Mouse (Mus musculus) testis, adult 2 months (tissue): ENCODE data around the gene Gas2. TPM values are rescaled to one million over a fixed set of nuclear protein-coding genes. Genes with fewer than 3 reads are reported as not detected.
A peak's percentile ranks its signal among the peaks of the same experiment; 100 is the strongest.

ENCODE experiments used
- H3K27ac ChIP-seq: fragments of 200-500 bp; 2 replicates; pipeline ENCODE4 v1.5.1; 2012; ENCODE audit warnings: low read depth, low read length; ENCODE audit not compliant: control insufficient read depth, insufficient read depth
- H3K27me3 ChIP-seq: fragments of 200-500 bp; 2 replicates; pipeline ENCODE4 v1.6.1; 2012; ENCODE audit warnings: mild to moderate bottlenecking, low read length, moderate library complexity; ENCODE audit not compliant: control insufficient read depth, insufficient read depth
- H3K36me3 ChIP-seq: fragments of 200-500 bp; 2 replicates; pipeline ENCODE4 v1.6.1; 2012; ENCODE audit warnings: mild to moderate bottlenecking, low read length; ENCODE audit not compliant: control insufficient read depth, insufficient read depth
- H3K4me1 ChIP-seq: fragments of 200-500 bp; 2 replicates; pipeline ENCODE4 v1.6.1; 2012; ENCODE audit warnings: low read length; ENCODE audit not compliant: control insufficient read depth, insufficient read depth
- H3K4me3 ChIP-seq: fragments of 200-500 bp; 2 replicates; pipeline ENCODE4 v1.5.1; 2012; ENCODE audit warnings: low read depth, mild to moderate bottlenecking, low read length, moderate library complexity, mixed read lengths; ENCODE audit not compliant: control insufficient read depth
- CTCF ChIP-seq: fragments of 200-500 bp; IDR thresholded peaks from 2 replicates; pipeline ENCODE4 v1.5.1; 2012; ENCODE audit warnings: low read depth, mild to moderate bottlenecking, inconsistent platforms, low read length, moderate library complexity; ENCODE audit not compliant: control insufficient read depth, insufficient read depth, insufficient replicate concordance
- POLR2A ChIP-seq: fragments of 200-500 bp; IDR thresholded peaks from 2 replicates; pipeline ENCODE4 v1.6.1; 2012; ENCODE audit warnings: low read depth, mild to moderate bottlenecking, inconsistent platforms, low read length, moderate library complexity; ENCODE audit not compliant: control insufficient read depth
- polyA plus RNA-seq: library from polyadenylated mRNA; depleted of rRNA; stranded (reverse); fragments of >200 nt; gene quantifications from 2 replicates; pipeline ENCODE4 v1.2.3, GENCODE M21; 2012

The Gas2 gene
- polyA plus RNA-seq, 1 experiment: 4.7 TPM

GRCm38 (mm10) chr7:51831917-51832316 is 29.9 kb upstream of the Gas2 start:
- TF ChIP-seq CTCF (no peak), POLR2A (no peak)
- H3K4me1 ChIP-seq: no peaks in the 10 kb centered on the region
- H3K36me3 ChIP-seq: no peaks in the 10 kb centered on the region
- H3K27ac ChIP-seq: no peak overlapping the region
- H3K4me3 ChIP-seq: no peak overlapping the region
- no peaks in the 10 kb centered on the region for H3K27me3 ChIP-seq

- no peak for TF ChIP-seq POLR2A
- no peak for TF ChIP-seq CTCF
- Histone ChIP-seq H3K27ac (no peak overlapping the region), H3K4me1 (no peaks in the 10 kb centered on the region), H3K36me3 (no peaks in the 10 kb centered on the region), H3K4me3 (no peak overlapping the region), H3K27me3 (no peaks in the 10 kb centered on the region)
Measured at GRCm38 (mm10) chr7:51840515-51840914, 21.3 kb upstream of the Gas2 start.

GRCm38 (mm10) chr7:51850877-51851276 is 10.9 kb upstream of the Gas2 start:
- TF ChIP-seq POLR2A (no peak), CTCF (no peak)
- Histone ChIP-seq H3K4me1 (no peaks in the 10 kb centered on the region), H3K4me3 (no peak overlapping the region), H3K27ac (no peak overlapping the region), H3K27me3 (no peaks in the 10 kb centered on the region), H3K36me3 (no peaks in the 10 kb centered on the region)

- Histone ChIP-seq H3K36me3 (no peaks in the 10 kb centered on the region), H3K4me1 (no peaks in the 10 kb centered on the region), H3K27ac (no peak overlapping the region), H3K27me3 (no peaks in the 10 kb centered on the region), H3K4me3 (no peak overlapping the region)
- TF ChIP-seq CTCF (no peak), POLR2A (no peak)
Measured at GRCm38 (mm10) chr7:51851890-51852507, 9.8 kb upstream of the Gas2 start.

- H3K4me3 ChIP-seq: peak within 1 kb of the TSS; percentile 88
- peak within 1 kb of the TSS; percentile 85 for H3K27ac ChIP-seq
- no peaks in the 10 kb centered on the region; the same call in 1 of the 2 replicates for H3K36me3 ChIP-seq
- TF ChIP-seq CTCF: no peak
- peak; percentile 63 for TF ChIP-seq POLR2A
- no peaks in the 10 kb centered on the region for H3K27me3 ChIP-seq
- H3K4me1 ChIP-seq: peaks cover 5% of the 10 kb centered on the region
Measured at GRCm38 (mm10) chr7:51862097-51862492, 280 bp downstream of the Gas2 start, which contains the start of gene Fancf. TSS of gene Fancf (minus strand) at chr7:51862267.

GRCm38 (mm10) chr7:51862842-51863241 is 1.0 kb downstream of the Gas2 start:
- TF ChIP-seq CTCF (no peak), POLR2A (no peak)
- H3K27me3 ChIP-seq: no peaks in the 10 kb centered on the region
- no peak overlapping the region for H3K27ac ChIP-seq
- peaks cover 5% of the 10 kb centered on the region for H3K4me1 ChIP-seq
- H3K36me3 ChIP-seq: no peaks in the 10 kb centered on the region; the same call in 1 of the 2 replicates
- no peak overlapping the region; the same call in 1 of the 2 replicates for H3K4me3 ChIP-seq

- TF ChIP-seq POLR2A (no peak), CTCF (no peak)
- Histone ChIP-seq H3K36me3 (no peaks in the 10 kb centered on the region; the same call in 1 of the 2 replicates), H3K27ac (no peak overlapping the region), H3K27me3 (no peaks in the 10 kb centered on the region), H3K4me1 (peaks cover 5% of the 10 kb centered on the region), H3K4me3 (no peak overlapping the region)
Measured at GRCm38 (mm10) chr7:51865336-51865735, 3.5 kb downstream of the Gas2 start.
